In the genomic region with DNA sequence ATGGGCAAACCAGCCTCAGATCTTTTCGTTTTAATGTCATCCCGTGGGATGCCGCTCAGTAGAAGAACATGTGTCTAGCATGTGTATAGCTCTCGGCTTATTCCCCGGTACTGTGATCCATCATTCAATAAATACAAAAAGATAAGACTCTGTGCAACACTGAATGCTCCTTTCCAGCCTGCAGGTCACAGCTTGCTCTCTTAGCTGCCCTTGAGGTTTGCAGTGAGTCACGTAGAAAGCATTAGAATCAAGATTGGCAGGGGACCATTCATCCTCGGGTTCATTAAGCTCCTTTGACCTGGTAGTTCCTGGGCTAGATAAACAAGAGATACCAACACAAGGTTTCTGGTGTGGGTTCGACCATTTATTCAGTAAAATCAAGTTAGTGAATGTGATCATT, we compare ENCODE assay signal across 26 mouse cellular contexts. TPM values are rescaled to one million over a fixed set of nuclear protein-coding genes. Genes with fewer than 3 reads are reported as not detected.
DNase-seq lines count a peak whose midpoint lies in the region; ATAC-seq lines count a peak whose summit lies in the region.
"Had no signal": no experiment of that assay in that cellular context is flagged by ENCODE, and none has a peak within 500 bp of the region (broad histone marks: within the 10 kb centered on the region; RNA-seq: fewer than 3 reads in every experiment).

No protein-coding gene starts in this region.

- intact Hi-C loops in heart, postnatal 14 days (cut with DNase I), result no loop called here

- no peaks in the 10 kb centered on the region for H3K9me3 ChIP-seq in midbrain, embryonic 11.5 days (ENCODE audit: control insufficient read depth, low read length)
- H3K9me3 ChIP-seq in midbrain, embryonic 10.5 days (replicated peaks), result no peaks in the 10 kb centered on the region
- H3K9me3 ChIP-seq in stomach, embryonic 15.5 days, result no peaks in the 10 kb centered on the region
- H3K9me3 ChIP-seq: forebrain, embryonic 13.5 days; G1E; heart, embryonic 15.5 days; limb, embryonic 15.5 days; liver, embryonic 15.5 days; neural tube, embryonic 12.5 days had no signal

- ATAC-seq in midbrain, embryonic 11.5 days (ENCODE audit: low FRiP score), result no peak
- ATAC-seq in stomach, embryonic 15.5 days (ENCODE audit: insufficient read depth, low FRiP score, low read depth), result peak; percentile 71; the same call in 1 of the 2 replicates
- no peak for ATAC-seq in activated CD4-positive, CD25-positive, alpha-beta regulatory T cell, adult 4 months
- ATAC-seq: forebrain, embryonic 13.5 days; inflammation-experienced regulatory T-cells, adult 6 months had no signal

- 72% methylated on average over 8 of the region's 8 CpGs for WGBS in midbrain, embryonic 11.5 days
- WGBS in midbrain, embryonic 10.5 days, result 78% methylated on average over 8 of the region's 8 CpGs
- WGBS in stomach, embryonic 15.5 days, result 53% methylated on average over 8 of the region's 8 CpGs

- no peak overlapping the region for H3K4me2 ChIP-seq in midbrain, embryonic 11.5 days
- no peak overlapping the region for H3K4me2 ChIP-seq in stomach, embryonic 15.5 days
- H3K4me2 ChIP-seq: forebrain, embryonic 13.5 days; heart, embryonic 15.5 days; hindbrain, embryonic 14.5 days; limb, embryonic 15.5 days; liver, embryonic 15.5 days; neural tube, embryonic 12.5 days had no signal

- no peak overlapping the region for H3K9ac ChIP-seq in midbrain, embryonic 11.5 days (ENCODE audit: low read length)
- H3K9ac ChIP-seq in stomach, embryonic 15.5 days, result no peak overlapping the region
- H3K9ac ChIP-seq: forebrain, embryonic 13.5 days; heart, embryonic 15.5 days; hindbrain, embryonic 14.5 days; limb, embryonic 15.5 days; liver, embryonic 15.5 days; neural tube, embryonic 12.5 days had no signal

- H3K4me3 ChIP-seq in midbrain, embryonic 11.5 days (ENCODE audit: low read depth, low read length), result no peak overlapping the region
- H3K4me3 ChIP-seq in midbrain, embryonic 10.5 days, result no peak overlapping the region
- H3K4me3 ChIP-seq in stomach, embryonic 15.5 days (replicated peaks), result no peak overlapping the region
- H3K4me3 ChIP-seq: forebrain, embryonic 13.5 days; heart, embryonic 15.5 days; limb, embryonic 15.5 days; liver, embryonic 15.5 days; neural tube, embryonic 12.5 days had no signal

- H3K4me1 ChIP-seq in midbrain, embryonic 11.5 days (ENCODE audit: control insufficient read depth, insufficient read depth, low read length), result peaks cover 4% of the 10 kb centered on the region
- H3K4me1 ChIP-seq in midbrain, embryonic 10.5 days, result peaks cover 16% of the 10 kb centered on the region
- H3K4me1 ChIP-seq in stomach, embryonic 15.5 days, result peaks cover 3% of the 10 kb centered on the region; the same call in 1 of the 2 replicates

- no peak overlapping the region for H3K27ac ChIP-seq in midbrain, embryonic 11.5 days (ENCODE audit: low read depth, low read length)
- H3K27ac ChIP-seq in midbrain, embryonic 10.5 days (replicated peaks), result no peak overlapping the region
- no peak overlapping the region; the same call in 1 of the 2 replicates for H3K27ac ChIP-seq in stomach, embryonic 15.5 days
- H3K27ac ChIP-seq: forebrain, embryonic 13.5 days; heart, embryonic 15.5 days; hindbrain, embryonic 14.5 days; limb, embryonic 15.5 days; liver, embryonic 15.5 days; macrophage; neural tube, embryonic 12.5 days had no signal

- H3K36me3 ChIP-seq in midbrain, embryonic 11.5 days (ENCODE audit: control insufficient read depth, insufficient read depth, low read length), result no peaks in the 10 kb centered on the region
- H3K36me3 ChIP-seq in midbrain, embryonic 10.5 days, result no peaks in the 10 kb centered on the region
- H3K36me3 ChIP-seq in stomach, embryonic 15.5 days, result no peaks in the 10 kb centered on the region
- H3K36me3 ChIP-seq: G1E; heart, embryonic 15.5 days; limb, embryonic 15.5 days; liver, embryonic 15.5 days; neural tube, embryonic 12.5 days had no signal

- DNase-seq in adrenal gland, adult 2 months, result peak; percentile 61
- no peak for DNase-seq in adrenal gland, adult 18-20 months (ENCODE audit: low spot score in 2 of 2)
- DNase-seq in midbrain, embryonic 11.5 days (ENCODE audit: low spot score, missing footprints), result peak; percentile 82
- no peak for DNase-seq in midbrain, embryonic 10.5 days (ENCODE audit: low spot score)
- peak; percentile 34 for DNase-seq in adrenal gland, postnatal 14 days
- DNase-seq in heart, postnatal 14 days, result no peak
- DNase-seq: cerebellum, adult 9-10 months; gastrocnemius, postnatal 36 days; heart, postnatal 4 days; kidney, adult 9 months; kidney, postnatal 36 days; layer of hippocampus, postnatal 36 days; right cerebral cortex, postnatal 14 days; thymus, postnatal 25 days had no signal

- H3K27me3 ChIP-seq in midbrain, embryonic 11.5 days (ENCODE audit: control insufficient read depth, insufficient read depth, low read length), result no peaks in the 10 kb centered on the region; the same call in 1 of the 2 replicates
- peaks cover 13% of the 10 kb centered on the region for H3K27me3 ChIP-seq in midbrain, embryonic 10.5 days (ENCODE audit: low read depth, poor library complexity, severe bottlenecking)
- no peaks in the 10 kb centered on the region for H3K27me3 ChIP-seq in stomach, embryonic 15.5 days (replicated peaks)
- H3K27me3 ChIP-seq: CH12.LX; forebrain, embryonic 13.5 days; heart, embryonic 15.5 days; limb, embryonic 15.5 days; liver, embryonic 15.5 days; neural tube, embryonic 12.5 days had no signal

RNA-seq across cellular contexts. Expression of a gene that starts 6.0 kb away (rescaled TPM):
- 10 to 100 TPM; 22.1 to 27.8 TPM for total RNA-seq in adrenal gland, adult 2 months (2021)
- 26.1 and 31.8 TPM in 2 replicates for polyA plus RNA-seq in adrenal gland, adult 2 months (2012; rRNA removed)
- total RNA-seq in adrenal gland, adult 18-20 months (2021), result 10 to 100 TPM; 17.0 to 30.0 TPM
- 11.1 and 14.1 TPM in 2 replicates for polyA plus RNA-seq in midbrain, embryonic 11.5 days (2014; fragmentation: Nextera tagmentation; extraction: Ambion mirVana)
- 11.1 and 12.0 TPM in 2 replicates for polyA plus RNA-seq in midbrain, embryonic 10.5 days (2016; fragmentation: Nextera tagmentation; extraction: Ambion mirVana)
- total RNA-seq in adrenal gland, postnatal 14 days (2021), result 15.8 and 20.7 TPM in 2 replicates
- polyA plus RNA-seq in stomach, embryonic 15.5 days (2015; fragmentation: Nextera tagmentation; extraction: Ambion mirVana), result 15.5 and 17.1 TPM in 2 replicates
- 1 to 10 TPM; 6.5 to 7.2 TPM for total RNA-seq in heart, postnatal 14 days (2021)
- 1 to 10 TPM; 2.1 to 2.7 TPM for polyA plus RNA-seq in activated CD4-positive, CD25-positive, alpha-beta regulatory T cell, adult 4 months (2017; shearing (Covaris generic))

RNA-seq across cellular contexts. Expression of a gene that starts 32.6 kb away (rescaled TPM):
- total RNA-seq in adrenal gland, adult 2 months (2021), result 10 to 100 TPM in 1 of 2 experiments, 1 to 10 TPM in 1; 7.7 to 12.3 TPM
- 1.6 and 1.7 TPM in 2 replicates for polyA plus RNA-seq in adrenal gland, adult 2 months (2012; rRNA removed)
- total RNA-seq in adrenal gland, adult 18-20 months (2021), result 1 to 10 TPM; 6.7 to 6.9 TPM
- polyA plus RNA-seq in midbrain, embryonic 11.5 days (2014; fragmentation: Nextera tagmentation; extraction: Ambion mirVana), result 16.4 and 18.2 TPM in 2 replicates
- 11.5 and 14.5 TPM in 2 replicates for polyA plus RNA-seq in midbrain, embryonic 10.5 days (2016; fragmentation: Nextera tagmentation; extraction: Ambion mirVana)
- 8.2 and 9.8 TPM in 2 replicates for total RNA-seq in adrenal gland, postnatal 14 days (2021)
- 9.4 and 10.7 TPM in 2 replicates for polyA plus RNA-seq in stomach, embryonic 15.5 days (2015; fragmentation: Nextera tagmentation; extraction: Ambion mirVana)
- 1 to 10 TPM; 5.9 to 7.4 TPM for total RNA-seq in heart, postnatal 14 days (2021)
- polyA plus RNA-seq in activated CD4-positive, CD25-positive, alpha-beta regulatory T cell, adult 4 months (2017; shearing (Covaris generic)), result 10 to 100 TPM in 1 of 2 experiments, 1 to 10 TPM in 1; 9.9 to 10.8 TPM

Comparison
In these comparisons a context has a peak if more than half of its experiments do, and no peak if none do; other contexts are left out.
1. DNase-seq: peak in adrenal gland, adult 2 months (single experiment), midbrain, embryonic 11.5 days (single experiment) and adrenal gland, postnatal 14 days (single experiment); none in adrenal gland, adult 18-20 months (0 of 2), midbrain, embryonic 10.5 days (single experiment) and heart, postnatal 14 days (0 of 2).